Mouse (Mus musculus) ZHBTc4 (cell line): ENCODE measurements around the gene Ewsr1.

Experiments
- DNase-seq: peaks from one replicate; pipeline ENCODE4 v3.0.0-alpha.2; 2011; ENCODE audit warnings: low read depth, low spot score

Ewsr1 gene

GRCm38 (mm10) chr11:5058783-5059182, 40.3 kb downstream of the Ewsr1 start:
- DNase-seq: no peak

- no peak for DNase-seq
Measured at GRCm38 (mm10) chr11:5057856-5058641, 41.0 kb downstream of the Ewsr1 start, which contains the start of gene Rasl10a. Gene Rasl10a, plus strand, starts transcription at chr11:5058128.

- no peak for DNase-seq
Measured at GRCm38 (mm10) chr11:5057541-5057855, 41.6 kb downstream of the Ewsr1 start.

- DNase-seq: no peak
Measured at GRCm38 (mm10) chr11:5057064-5057463, 42.0 kb downstream of the Ewsr1 start.

GRCm38 (mm10) chr11:5055945-5056938, 42.8 kb downstream of the Ewsr1 start:
- DNase-seq: no peak

- no peak for DNase-seq
Measured at GRCm38 (mm10) chr11:5054874-5055273, 44.2 kb downstream of the Ewsr1 start.

GRCm38 (mm10) chr11:5054151-5054550, 44.9 kb downstream of the Ewsr1 start:
- no peak for DNase-seq

- DNase-seq: peak; percentile 81
Measured at GRCm38 (mm10) chr11:5052200-5052854, 46.7 kb downstream of the Ewsr1 start.

- DNase-seq: no peak
Measured at GRCm38 (mm10) chr11:5051629-5052028, 47.4 kb downstream of the Ewsr1 start.

GRCm38 (mm10) chr11:5046321-5046926, 52.6 kb downstream of the Ewsr1 start:
- DNase-seq: peak; percentile 90

- no peak for DNase-seq
Measured at GRCm38 (mm10) chr11:5042645-5043381, 56.3 kb downstream of the Ewsr1 start.

- no peak for DNase-seq
Measured at GRCm38 (mm10) chr11:5041144-5041780, 57.8 kb downstream of the Ewsr1 start.

- DNase-seq: peak; percentile 62
Measured at GRCm38 (mm10) chr11:5040585-5040984, 58.5 kb downstream of the Ewsr1 start.

GRCm38 (mm10) chr11:5037146-5037854, 61.8 kb downstream of the Ewsr1 start:
- DNase-seq: no peak

GRCm38 (mm10) chr11:5035421-5035820, 63.6 kb downstream of the Ewsr1 start:
- DNase-seq: no peak

- DNase-seq: no peak
Measured at GRCm38 (mm10) chr11:5033136-5033535, 65.9 kb downstream of the Ewsr1 start.

- no peak for DNase-seq
Measured at GRCm38 (mm10) chr11:5032706-5033105, 66.4 kb downstream of the Ewsr1 start.

- no peak for DNase-seq
Measured at GRCm38 (mm10) chr11:5028228-5028627, 70.8 kb downstream of the Ewsr1 start.

GRCm38 (mm10) chr11:5025108-5025507, 74.0 kb downstream of the Ewsr1 start:
- no peak for DNase-seq
